Mouse (Mus musculus): ENCODE results near the gene Tmem132d.

- no peak for TF ChIP-seq POLR2A (IDR thresholded peaks at IDR 0.05; ENCODE audit: borderline replicate concordance, insufficient read depth, low read length)
- peak; percentile 36 for TF ChIP-seq CTCF (IDR thresholded peaks at IDR 0.05; ENCODE audit: borderline replicate concordance, insufficient read depth, low read depth, low read length)
Measured at GRCm38 (mm10) chr5:127947275-127947674, 485.6 kb downstream of the Tmem132d start.
